Mouse (Mus musculus): Measurements from ENCODE around the gene Krtap4-2. TPM values are rescaled to one million over a fixed set of nuclear protein-coding genes. Genes with fewer than 3 reads are reported as not detected.
"Not testable (repeated sequence)": the region's sequence is repeated elsewhere in the genome, so short reads cannot be mapped to it uniquely, and the experiment has no call there.

Krtap4-2 gene
- total RNA-seq (2021) = not detected

DNA sequence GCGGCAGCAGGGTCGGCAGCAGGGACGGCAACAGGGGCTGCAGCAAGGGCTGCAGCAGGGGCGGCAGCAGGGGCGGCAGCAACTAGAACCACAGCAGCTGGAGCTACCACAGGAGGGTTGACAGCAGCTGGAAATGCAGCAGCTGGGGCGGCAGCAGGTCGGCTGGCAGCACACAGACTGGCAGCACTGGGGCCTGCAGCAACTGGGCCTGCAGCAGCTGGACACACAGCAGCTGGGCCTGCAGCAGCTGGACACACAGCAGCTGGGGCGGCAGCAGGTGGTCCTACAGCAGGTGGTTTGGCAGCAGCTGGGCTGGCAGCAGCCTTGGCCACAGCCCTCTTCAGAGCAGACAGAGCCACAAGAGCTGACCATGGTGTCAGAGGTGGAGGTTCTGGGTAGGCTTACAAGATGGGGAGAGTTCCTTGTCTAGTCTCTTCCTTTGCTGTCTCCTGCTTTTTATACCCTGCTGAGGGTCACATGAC, at the start of gene Krtap4-2:
Gene Krtap4-2, minus strand, starts transcription at position 432 of the 482 bp plus-strand sequence.
- no peak for DNase-seq
- intact Hi-C loops (cut with DNase I) = no loop called here

GRCm38 (mm10) chr11:99683481-99683880, 48.6 kb upstream of the Krtap4-2 start:
- intact Hi-C loops (cut with DNase I) = no loop called here

GRCm38 (mm10) chr11:99665860-99666259, 31.0 kb upstream of the Krtap4-2 start, which contains the start of gene Krtap4-6:
TSS of gene Krtap4-6 (minus strand) at chr11:99665960.
- intact Hi-C loops (cut with DNase I) = no loop called here
- DNase-seq = no peak

More at GRCm38 (mm10) chr11:99683481-99683880, 48.6 kb upstream of the Krtap4-2 start:
- no peak for DNase-seq

DNA sequence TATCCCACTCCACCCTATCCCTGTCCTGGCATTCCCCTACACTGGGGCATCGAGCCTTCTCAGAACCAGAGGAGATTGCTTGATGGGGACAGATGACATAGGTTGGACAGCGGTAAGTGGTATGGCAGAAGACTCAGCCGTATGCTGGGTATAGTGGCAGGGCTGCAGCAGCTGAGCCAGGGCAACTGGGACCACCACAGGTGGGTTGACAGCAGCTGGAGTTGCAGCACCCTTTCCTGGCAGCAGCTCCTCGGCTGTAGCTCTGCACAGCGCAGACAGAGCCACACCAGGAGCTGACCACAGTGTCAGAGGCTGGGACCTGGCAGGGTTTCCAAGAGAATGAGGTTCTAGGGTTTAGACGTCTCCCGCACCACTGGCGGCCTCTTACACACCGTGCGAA, 27.9 kb upstream of the Krtap4-2 start:
- DNase-seq = no peak
- intact Hi-C loops (cut with DNase I) = no loop called here

- intact Hi-C loops (cut with DNase I) = no loop called here
- no peak for DNase-seq
These were observed 24.4 kb upstream of the Krtap4-2 start for GRCm38 (mm10) chr11:99659256-99659655.

DNA sequence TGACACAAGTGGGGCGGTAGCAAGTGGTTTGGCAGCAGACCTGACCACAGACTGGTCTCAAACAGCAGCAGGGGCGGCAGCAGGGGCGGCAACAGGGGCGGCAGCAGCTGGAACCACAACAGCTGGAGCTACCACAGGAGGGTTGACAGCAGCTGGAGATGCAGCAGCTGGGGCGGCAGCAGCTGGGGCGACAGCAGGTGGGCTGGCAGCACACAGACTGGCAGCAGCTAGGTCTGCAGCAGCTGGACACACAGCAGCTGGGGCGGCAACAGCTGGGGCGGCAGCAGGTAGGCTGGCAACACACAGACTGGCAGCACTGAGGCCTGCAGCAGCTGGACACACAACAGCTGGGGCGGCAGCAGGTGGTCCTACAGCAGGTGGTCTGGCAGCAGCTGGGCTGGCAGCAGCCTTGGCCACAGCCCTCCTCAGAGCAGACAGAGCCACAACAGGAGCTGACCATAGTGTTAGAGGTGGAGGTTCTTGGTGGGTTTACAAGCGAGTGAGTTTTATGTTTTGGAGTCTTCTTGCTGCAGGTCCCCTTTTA, 23.7 kb upstream of the Krtap4-2 start, which contains the start of gene Gm11563:
Gene Gm11563, minus strand, starts transcription at position 494 of the 544 bp plus-strand sequence.
- DNase-seq; intact Hi-C loops (cut with DNase I): not testable (repeated sequence)

GRCm38 (mm10) chr11:99657051-99657450, 22.2 kb upstream of the Krtap4-2 start:
- DNase-seq = no peak
- intact Hi-C loops (cut with DNase I) = no loop called here

DNA sequence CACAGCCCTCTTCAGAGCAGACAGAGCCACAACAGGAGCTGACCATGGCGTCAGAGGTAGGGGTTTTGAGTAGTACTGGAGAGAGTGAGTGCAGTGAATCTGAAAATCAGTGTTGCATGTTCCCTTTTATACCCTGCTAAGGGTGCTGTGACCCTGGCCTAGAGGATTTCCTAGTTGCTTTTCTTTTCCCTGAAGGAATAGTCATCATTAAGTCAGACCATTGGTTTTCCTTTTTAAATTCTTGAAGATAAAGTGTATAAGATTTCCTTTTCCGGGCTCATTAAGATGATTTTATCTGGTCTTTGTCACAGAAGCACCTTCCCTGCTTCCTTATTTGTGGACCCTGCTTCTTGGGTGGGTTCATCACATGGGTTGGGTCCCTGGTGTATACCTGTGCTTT, 15.3 kb upstream of the Krtap4-2 start, which contains the start of gene Gm11555:
Gene Gm11555, minus strand, starts transcription at position 101 of the 400 bp plus-strand sequence.
- intact Hi-C loops (cut with DNase I) = no loop called here
- no peak for DNase-seq

DNA sequence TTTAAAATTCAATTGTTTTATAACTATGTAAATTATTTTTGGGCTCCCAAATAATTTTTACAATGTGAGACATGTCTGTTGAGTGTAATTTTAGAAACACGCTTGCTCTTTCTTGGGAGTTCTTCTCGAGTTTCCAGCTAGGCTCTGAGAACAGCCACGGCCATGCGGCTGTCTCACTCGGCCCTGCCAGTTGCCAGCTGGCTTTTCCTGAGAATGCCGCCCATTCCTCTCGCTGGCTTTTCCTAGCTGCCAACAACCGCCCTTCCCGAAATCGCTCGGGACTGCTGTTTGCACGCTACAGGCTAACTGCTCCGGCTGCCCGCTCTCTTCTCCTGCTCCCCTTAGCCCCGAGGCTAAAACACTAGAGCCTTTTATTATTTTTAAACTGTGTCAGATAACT, 11.6 kb upstream of the Krtap4-2 start:
- intact Hi-C loops (cut with DNase I) = no loop called here

GRCm38 (mm10) chr11:99644351-99644750, 9.5 kb upstream of the Krtap4-2 start:
- intact Hi-C loops (cut with DNase I) = no loop called here
- DNase-seq = no peak

More for the DNA sequence above, 11.6 kb upstream of the Krtap4-2 start:
- no peak for DNase-seq

GRCm38 (mm10) chr11:99643635-99644139, 8.8 kb upstream of the Krtap4-2 start, which contains the start of gene Krtap4-7:
TSS of gene Krtap4-7 (minus strand) at chr11:99644089.
- intact Hi-C loops (cut with DNase I); DNase-seq: not testable (repeated sequence)

DNA sequence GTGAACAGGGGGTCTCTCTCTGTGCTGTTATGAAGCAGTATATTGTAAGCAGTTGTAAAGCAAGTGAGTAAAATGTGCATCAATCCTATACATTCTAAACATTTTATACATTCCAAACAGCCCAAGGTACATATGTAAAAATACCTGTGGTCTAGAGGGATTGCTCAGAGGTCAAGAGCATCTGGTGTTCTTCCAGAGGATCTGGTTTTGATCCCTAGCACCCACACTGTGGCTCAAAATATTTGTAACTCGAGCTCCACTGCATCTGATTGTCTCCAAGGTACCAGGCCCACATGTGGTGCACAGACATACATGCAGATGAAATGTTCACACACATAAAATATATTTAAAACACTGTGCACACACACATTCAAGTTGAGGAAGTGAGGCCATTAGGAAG, 6.0 kb upstream of the Krtap4-2 start:
- intact Hi-C loops (cut with DNase I) = no loop called here
- no peak for DNase-seq

GRCm38 (mm10) chr11:99637086-99637485, 2.2 kb upstream of the Krtap4-2 start:
- intact Hi-C loops (cut with DNase I) = no loop called here
- DNase-seq = no peak

DNA sequence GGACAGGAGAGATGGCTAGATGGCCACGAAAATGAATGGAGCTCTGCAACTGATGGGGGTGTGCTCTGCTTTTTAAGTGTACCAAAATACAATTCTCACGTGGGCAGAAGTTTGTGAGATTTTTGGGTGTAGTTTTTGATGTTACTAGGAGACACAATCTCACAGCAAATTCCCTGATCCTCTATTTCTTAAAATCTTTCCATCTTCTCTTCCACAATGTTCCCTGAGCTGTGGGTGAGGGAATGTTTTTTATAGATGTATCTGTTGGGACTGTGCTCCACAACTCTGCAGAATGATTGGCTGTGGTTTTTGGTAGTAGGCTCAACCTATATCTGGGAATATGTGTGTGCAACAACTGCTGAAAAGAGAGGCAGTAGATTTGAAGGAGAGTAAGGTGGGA, 1.6 kb downstream of the Krtap4-2 start:
- intact Hi-C loops (cut with DNase I) = no loop called here
- DNase-seq = no peak

GRCm38 (mm10) chr11:99630890-99631289, 4.0 kb downstream of the Krtap4-2 start:
- intact Hi-C loops (cut with DNase I) = no loop called here
- no peak for DNase-seq

DNA sequence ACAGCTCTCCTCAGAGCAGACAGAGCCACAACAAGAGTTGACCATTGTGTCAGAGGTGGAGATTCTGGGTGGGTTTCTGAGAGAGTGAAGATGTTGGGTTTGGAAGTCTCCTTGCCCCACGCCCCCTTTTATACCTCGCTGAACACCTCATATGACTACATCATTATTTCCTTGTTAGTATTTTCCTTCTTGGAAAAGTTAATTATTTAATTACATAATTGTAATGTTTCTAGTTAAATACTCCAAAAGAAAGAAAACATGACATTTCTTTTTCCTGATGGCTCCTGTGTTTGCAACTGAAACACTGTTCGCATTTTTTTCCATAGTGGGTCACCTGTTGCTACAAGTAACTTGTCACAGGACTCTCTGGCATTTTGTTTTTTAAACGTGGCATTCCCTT, 6.7 kb downstream of the Krtap4-2 start, which contains the start of gene Krtap4-1:
Gene Krtap4-1, minus strand, starts transcription at position 101 of the 400 bp plus-strand sequence.
- intact Hi-C loops (cut with DNase I) = no loop called here
- no peak for DNase-seq

GRCm38 (mm10) chr11:99620335-99620734, 14.5 kb downstream of the Krtap4-2 start, which contains the start of gene Gm11562:
TSS of gene Gm11562 (minus strand) at chr11:99620435.
- intact Hi-C loops (cut with DNase I) = no loop called here

DNA sequence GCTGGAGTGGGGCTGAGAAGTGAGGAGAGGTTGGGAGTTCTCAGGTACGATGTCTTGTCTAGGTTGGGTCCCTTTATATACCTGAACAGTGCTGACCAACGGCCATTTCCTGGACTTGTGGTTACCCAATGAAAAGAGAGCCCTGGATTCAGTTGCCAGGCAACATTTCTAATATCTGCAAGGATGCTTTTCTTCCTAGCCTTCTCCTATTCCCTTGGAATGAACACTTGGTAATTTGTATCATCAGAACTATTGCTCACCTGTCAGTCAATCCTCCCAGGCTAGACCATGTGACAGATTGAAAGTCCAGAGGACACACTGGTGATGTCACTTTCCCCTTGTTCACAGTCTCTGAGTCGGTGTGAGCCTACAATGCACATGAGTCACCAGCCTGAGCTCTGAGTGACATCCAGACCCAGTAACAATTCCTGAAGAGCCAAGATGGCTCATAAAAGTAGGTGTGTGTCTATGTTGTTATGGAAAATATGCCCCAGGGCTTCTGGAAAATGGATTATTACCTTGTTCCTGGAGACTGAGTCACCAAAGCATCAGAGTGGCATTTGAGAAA, 20.0 kb downstream of the Krtap4-2 start, which contains the start of gene Krtap2-4:
Gene Krtap2-4, minus strand, starts transcription at position 51 of the 568 bp plus-strand sequence.
- intact Hi-C loops (cut with DNase I) = no loop called here
- DNase-seq = no peak

More at GRCm38 (mm10) chr11:99620335-99620734, 14.5 kb downstream of the Krtap4-2 start, which contains the start of gene Gm11562:
- DNase-seq = no peak

DNA sequence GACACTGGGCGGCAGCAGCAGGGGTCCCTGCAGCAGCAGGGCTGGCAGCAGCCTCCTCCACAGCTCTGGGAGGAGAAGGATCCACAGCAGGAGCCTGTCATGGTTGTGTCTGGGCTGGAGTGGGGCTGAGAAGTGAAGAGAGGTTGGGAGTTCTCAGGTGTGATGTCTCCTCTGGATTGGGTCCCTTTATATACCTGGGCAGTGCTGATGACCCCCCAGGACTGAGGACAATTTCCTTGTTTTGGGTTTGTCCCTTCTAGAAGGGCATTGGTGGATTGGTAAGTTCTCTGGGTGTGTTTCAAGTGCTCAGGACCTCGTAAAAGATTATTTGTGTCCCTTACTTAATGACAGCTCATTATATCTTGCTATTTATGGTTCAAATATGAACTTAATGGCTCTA, 24.8 kb downstream of the Krtap4-2 start, which contains the start of gene Gm11937:
Gene Gm11937, minus strand, starts transcription at position 101 of the 400 bp plus-strand sequence.
- intact Hi-C loops (cut with DNase I); DNase-seq: not testable (repeated sequence)

DNA sequence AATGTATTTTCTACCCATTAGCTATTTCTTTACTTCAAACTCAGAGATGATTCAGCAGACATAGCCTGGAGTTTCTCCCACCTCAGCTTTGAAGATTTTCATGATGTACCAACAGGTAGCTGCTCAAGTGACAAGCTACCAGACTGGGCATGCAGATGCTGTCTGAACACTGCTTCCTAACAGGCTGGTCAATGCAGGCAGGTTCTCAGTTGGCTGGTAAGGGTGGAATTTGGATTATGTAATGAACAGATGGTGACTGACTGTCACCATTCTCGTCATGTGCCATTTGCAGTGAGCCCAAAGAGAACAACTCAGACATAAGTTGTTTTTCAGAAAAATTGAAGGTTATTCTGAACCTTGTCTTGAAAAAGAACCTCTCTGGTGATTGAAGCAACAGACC, 25.8 kb downstream of the Krtap4-2 start:
- DNase-seq = no peak
- intact Hi-C loops (cut with DNase I) = no loop called here

DNA sequence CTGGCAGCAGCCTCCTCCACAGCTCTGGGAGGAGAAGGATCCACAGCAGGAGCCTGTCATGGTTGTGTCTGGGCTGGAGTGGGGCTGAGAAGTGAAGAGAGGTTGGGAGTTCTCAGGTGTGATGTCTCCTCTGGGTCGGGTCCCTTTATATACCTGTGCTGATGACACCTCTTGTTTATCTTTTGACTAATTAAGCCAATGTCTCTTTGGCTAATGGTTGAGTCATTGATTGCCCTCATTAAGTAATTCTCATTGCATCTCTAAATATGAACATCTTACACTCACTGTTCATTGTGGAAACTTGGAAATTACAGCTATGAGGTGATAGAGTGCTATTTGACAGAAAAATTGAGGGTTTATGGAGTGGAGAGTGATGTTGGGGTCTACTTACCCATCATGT, 31.7 kb downstream of the Krtap4-2 start, which contains the start of gene Gm11938:
Gene Gm11938, minus strand, starts transcription at position 101 of the 400 bp plus-strand sequence.
- intact Hi-C loops (cut with DNase I) = not testable (repeated sequence)

More for the DNA sequence above, 31.7 kb downstream of the Krtap4-2 start, which contains the start of gene Gm11938:
- not testable (repeated sequence) for DNase-seq
